Mouse (Mus musculus): ENCODE results near the gene Dph1.

The Dph1 gene

DNA sequence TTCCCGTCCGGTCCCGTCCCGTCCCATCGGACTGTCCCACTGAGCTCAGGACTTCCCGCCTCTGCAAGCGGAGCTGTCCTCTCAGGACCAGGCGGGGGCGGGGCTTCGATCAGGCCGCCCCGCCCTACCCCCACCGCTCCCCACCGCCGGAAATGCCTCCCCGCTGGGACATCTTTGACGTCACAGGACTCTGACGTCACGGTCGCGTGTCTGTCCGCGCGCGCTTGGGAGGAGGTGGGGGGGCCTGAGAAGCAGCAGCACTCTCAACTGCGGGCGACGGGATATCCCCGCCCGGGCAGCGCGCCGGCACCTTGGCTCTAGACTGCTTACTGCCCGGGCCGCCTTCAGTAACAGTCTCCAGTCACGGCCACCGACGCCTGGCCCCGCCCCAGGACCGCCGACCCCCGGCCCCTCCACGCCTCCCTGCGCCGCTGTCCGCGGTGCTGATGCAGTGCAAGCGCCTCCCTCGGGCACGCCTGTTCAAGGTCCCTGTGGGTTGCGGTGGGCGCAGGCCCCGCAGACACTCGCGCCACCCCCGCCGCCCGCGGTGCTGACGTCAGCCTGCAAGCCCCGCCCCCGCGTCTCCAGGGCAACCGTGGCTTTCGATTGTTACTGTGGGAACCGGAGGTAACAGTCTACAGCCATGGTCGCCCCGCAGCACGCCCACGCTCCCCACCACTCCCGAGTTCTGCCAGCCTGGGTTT is 17.8 kb downstream of the Dph1 start:
- peak; percentile 97 for DNase-seq (ENCODE audit: low read depth)

DNA sequence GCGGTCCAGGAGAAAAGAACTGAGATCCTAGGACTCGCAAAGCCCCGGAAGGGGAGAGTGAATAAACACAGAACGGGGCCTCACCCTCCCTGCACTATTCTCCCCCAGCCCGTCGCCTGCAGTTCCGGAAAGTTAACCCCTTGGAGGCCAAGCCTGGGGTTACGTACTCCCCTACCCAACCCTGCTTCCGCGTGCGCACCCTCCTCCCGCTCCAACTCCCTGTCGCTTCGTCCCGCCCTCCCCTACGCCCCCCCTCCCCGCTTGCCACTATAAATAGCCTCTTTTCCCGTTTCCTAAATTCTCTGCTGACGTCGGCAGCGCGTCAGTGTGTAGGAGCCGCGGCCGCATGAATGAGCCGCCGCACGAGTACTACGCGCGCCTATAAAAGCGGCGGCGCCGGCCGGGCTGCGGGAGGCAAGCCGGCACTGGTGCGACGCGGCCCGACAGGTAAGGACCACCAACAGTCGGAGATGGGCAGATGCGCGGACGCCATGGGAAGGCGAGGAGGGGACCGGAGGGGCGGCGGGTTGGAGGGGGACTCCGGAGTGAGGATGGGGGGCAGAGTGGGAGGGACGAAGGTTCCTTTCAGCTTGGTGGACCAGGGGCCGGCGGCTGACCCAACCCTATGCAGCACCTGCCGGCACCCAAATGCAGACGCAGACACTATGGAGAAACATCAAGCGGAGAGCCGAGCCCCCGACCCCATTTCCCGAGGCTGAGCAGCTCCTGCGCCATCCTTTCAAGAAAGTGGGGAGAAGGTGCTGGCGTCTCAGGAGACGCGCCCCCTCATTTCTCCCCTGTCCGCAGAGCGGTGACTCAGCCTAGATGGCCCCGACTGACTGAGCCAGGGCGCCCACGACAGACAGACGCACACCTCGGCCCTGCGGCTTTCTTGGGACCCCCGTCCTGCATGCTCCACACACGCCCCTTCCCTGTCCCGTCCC is 18.6 kb downstream of the Dph1 start:
- peak; percentile 69 for DNase-seq (ENCODE audit: low read depth)

- DNase-seq (ENCODE audit: low read depth), result peak; percentile 43
Observed at GRCm38 (mm10) chr11:75171186-75171865, 19.7 kb downstream of the Dph1 start.

GRCm38 (mm10) chr11:75170136-75170751 is 20.8 kb downstream of the Dph1 start:
- DNase-seq (ENCODE audit: low read depth), result peak; percentile 93

- no peak for DNase-seq (ENCODE audit: low read depth)
Observed at GRCm38 (mm10) chr11:75169405-75170080, 21.5 kb downstream of the Dph1 start, which contains the start of gene Hic1. Hic1 (minus strand) TSS chr11:75169519.

GRCm38 (mm10) chr11:75168590-75169361 is 22.3 kb downstream of the Dph1 start:
- peak; percentile 91 for DNase-seq (ENCODE audit: low read depth)

GRCm38 (mm10) chr11:75167643-75168589 is 23.1 kb downstream of the Dph1 start:
- DNase-seq (ENCODE audit: low read depth), result peak; percentile 57

- peak; percentile 74 for DNase-seq (ENCODE audit: low read depth)
Observed at GRCm38 (mm10) chr11:75166861-75167642, 24.0 kb downstream of the Dph1 start.

- no peak for DNase-seq (ENCODE audit: low read depth)
Observed at GRCm38 (mm10) chr11:75166193-75166842, 24.7 kb downstream of the Dph1 start.

DNA sequence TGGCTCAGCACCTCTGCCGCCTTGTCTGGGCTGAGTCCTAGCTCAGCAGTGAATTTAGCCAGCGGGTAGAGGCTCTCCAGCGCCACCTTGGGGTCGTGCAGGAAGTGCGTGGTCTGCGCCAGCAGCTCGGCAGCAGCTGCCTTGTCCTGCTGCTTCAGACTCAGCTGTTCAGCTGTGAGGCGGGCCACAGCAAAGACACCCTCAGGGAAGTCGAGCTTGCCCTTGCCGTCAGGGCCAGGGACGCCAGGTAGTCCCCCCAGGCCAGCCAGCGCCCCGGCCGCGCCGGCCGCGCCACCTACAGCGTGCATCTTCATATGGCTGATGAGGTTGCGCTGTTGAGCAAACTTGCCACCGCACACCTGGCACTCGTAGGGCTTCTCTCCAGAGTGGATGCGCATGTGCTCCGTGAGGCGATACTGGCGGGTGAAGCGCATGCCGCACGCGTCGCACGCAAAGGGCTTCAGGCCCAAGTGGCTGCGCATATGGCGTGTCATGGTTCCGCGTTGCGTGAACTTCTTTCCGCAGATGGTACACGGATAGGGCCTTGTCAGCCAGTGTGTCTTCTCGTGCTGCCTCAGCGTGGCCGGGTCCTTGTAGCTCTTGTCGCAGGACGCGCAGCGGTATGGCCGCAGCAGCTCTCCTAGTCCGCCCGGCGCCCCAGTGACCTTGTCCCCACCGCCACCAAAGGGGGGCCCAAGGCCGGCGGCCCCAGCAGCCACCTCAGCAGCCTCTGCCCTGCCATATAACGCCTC is 25.4 kb downstream of the Dph1 start:
- peak; percentile 90 for DNase-seq (ENCODE audit: low read depth)

- DNase-seq (ENCODE audit: low read depth), result no peak
Observed at GRCm38 (mm10) chr11:75164750-75165149, 26.3 kb downstream of the Dph1 start.

- DNase-seq (ENCODE audit: low read depth), result no peak
Observed at GRCm38 (mm10) chr11:75164051-75164450, 27.0 kb downstream of the Dph1 start.

GRCm38 (mm10) chr11:75163379-75163778 is 27.7 kb downstream of the Dph1 start:
- no peak for DNase-seq (ENCODE audit: low read depth)

DNA sequence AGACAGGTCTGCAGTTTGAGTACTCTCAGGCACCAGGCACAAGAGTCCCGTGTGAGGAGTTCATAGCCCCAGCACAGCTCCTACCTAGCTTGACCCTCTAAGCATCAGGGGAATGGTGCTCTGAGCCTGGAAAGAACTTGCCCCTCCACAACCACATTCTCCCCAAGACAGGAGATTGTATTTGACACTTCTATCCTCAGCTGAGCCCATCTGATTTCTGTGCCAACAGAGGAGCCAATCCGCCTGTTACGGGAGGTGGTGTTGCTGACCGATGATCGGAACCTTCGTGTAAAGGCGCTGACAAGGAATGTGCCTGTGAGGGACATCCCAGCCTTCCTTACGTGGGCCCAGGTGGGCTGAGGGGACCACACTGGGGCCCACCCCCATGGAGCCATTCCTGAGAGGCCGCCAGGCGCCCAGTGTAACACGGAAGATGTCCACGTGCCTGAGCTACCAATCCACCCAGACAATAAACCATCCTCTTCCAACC is 28.4 kb downstream of the Dph1 start:
- DNase-seq (ENCODE audit: low read depth), result no peak

DNA sequence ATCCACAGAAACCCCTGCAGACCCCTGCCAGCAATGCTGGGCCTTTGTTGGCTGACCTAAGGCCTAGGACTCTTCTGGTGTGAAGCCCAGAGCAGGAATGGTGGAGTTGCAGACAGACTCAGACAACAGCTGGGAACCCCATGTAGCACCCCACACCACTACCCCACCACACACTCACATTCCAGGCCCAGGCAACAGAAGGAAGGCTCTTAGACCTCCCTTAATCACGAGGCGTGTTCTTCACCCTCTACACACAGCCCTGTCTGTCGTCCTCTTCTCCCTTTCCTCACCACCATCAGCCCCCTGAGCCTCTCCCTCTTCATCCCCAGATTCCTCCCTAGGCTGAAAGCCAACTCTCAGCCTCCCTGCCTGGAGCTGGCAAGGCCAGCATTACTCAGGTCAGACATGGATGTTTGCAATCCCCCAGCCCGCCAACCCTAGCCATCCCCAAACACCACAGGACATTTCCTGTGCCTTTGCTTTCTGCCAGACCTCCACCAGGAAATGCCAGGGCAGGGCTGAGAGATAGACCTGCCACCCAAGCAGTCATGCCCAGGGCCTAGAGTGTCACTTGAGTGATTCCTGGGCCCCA is 29.5 kb downstream of the Dph1 start:
- DNase-seq (ENCODE audit: low read depth), result no peak

DNA sequence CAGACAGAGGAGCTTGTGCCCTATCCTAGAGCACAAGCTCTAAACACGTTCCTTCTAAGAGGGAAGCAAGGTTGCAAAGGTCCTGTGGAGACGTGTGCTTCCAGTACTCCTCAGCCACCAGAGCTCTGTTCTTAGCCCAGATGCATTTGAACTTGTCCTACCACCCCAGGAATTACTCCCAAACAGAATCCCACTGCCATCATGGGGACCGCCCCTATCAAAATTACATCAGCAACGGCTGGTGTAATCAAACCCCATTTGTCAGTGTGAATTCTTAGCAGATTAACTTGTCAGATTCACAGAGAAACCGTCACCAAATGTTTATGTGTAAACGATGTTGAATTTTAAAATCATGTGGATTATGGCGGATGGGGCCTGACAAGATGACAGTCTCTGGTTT is 30.1 kb downstream of the Dph1 start:
- no peak for DNase-seq (ENCODE audit: low read depth)

DNA sequence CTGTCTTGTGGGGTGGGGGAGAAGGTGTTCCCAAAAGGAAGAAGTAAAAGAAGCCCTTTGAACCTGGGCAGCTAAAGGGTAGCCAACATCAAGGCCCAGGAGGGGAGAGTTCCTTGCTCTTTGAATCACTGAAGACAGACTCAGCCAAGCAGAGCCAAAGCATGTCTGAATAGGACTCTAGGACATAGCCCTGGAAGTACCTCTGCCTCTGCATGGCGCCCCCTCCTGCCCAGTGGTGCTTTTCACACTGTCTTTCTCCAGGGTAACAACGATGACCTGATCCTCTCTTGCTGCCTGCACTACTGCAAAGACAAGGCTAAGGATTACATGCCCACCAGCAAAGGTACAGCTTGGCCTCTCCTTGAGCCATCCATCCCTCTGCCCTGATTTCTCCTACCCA is 31.5 kb downstream of the Dph1 start:
- no peak for DNase-seq (ENCODE audit: low read depth)

All from naive thymus-derived CD4-positive, alpha-beta T cell, adult 2 months (primary cell).